Mouse (Mus musculus) urinary bladder, postnatal 14 days (tissue): ENCODE data around the gene Fga.

ENCODE experiments used
- DNase-seq: peaks from one replicate; pipeline ENCODE4 v3.0.0; 2021; ENCODE audit warnings: low spot score

Fga gene

GRCm38 (mm10) chr3:83025475-83026301 is at the start of gene Fga:
TSS of gene Fga (plus strand) at chr3:83026076.
- no peak for DNase-seq

GRCm38 (mm10) chr3:82980818-82981217 is 45.1 kb upstream of the Fga start:
- DNase-seq: peak; percentile 52

- no peak for DNase-seq
These were observed 44.0 kb upstream of the Fga start for GRCm38 (mm10) chr3:82981861-82982260.

- no peak for DNase-seq
These were observed 41.0 kb upstream of the Fga start for GRCm38 (mm10) chr3:82984840-82985239.

GRCm38 (mm10) chr3:82991963-82992362 is 33.9 kb upstream of the Fga start:
- DNase-seq: no peak

GRCm38 (mm10) chr3:82992956-82993355 is 32.9 kb upstream of the Fga start:
- DNase-seq: no peak

- DNase-seq: peak; percentile 78
These were observed 30.5 kb upstream of the Fga start for GRCm38 (mm10) chr3:82995368-82995767.

GRCm38 (mm10) chr3:82996656-82997055 is 29.2 kb upstream of the Fga start:
- DNase-seq: no peak

GRCm38 (mm10) chr3:82998772-82999463 is 27.0 kb upstream of the Fga start:
- DNase-seq: peak; percentile 30

GRCm38 (mm10) chr3:82999995-83000394 is 25.9 kb upstream of the Fga start:
- no peak for DNase-seq

- peak; percentile 27 for DNase-seq
These were observed 23.7 kb upstream of the Fga start for GRCm38 (mm10) chr3:83002191-83002590.

- no peak for DNase-seq
These were observed 22.8 kb upstream of the Fga start for GRCm38 (mm10) chr3:83003068-83003467.

- DNase-seq: no peak
These were observed 21.1 kb upstream of the Fga start for GRCm38 (mm10) chr3:83004801-83005200.

GRCm38 (mm10) chr3:83007557-83007956 is 18.3 kb upstream of the Fga start, which contains the start of gene Fgg:
TSS of gene Fgg (plus strand) at chr3:83007724.
- no peak for DNase-seq

GRCm38 (mm10) chr3:83010291-83010690 is 15.6 kb upstream of the Fga start:
- no peak for DNase-seq

GRCm38 (mm10) chr3:83011136-83011535 is 14.7 kb upstream of the Fga start:
- DNase-seq: no peak

- DNase-seq: no peak
These were observed 14.3 kb upstream of the Fga start for GRCm38 (mm10) chr3:83011565-83011964.

GRCm38 (mm10) chr3:83012636-83013035 is 13.2 kb upstream of the Fga start:
- no peak for DNase-seq

GRCm38 (mm10) chr3:83013951-83014350 is 11.9 kb upstream of the Fga start:
- no peak for DNase-seq

- no peak for DNase-seq
These were observed 9.6 kb upstream of the Fga start for GRCm38 (mm10) chr3:83016236-83016635.

- no peak for DNase-seq
These were observed 5.5 kb upstream of the Fga start for GRCm38 (mm10) chr3:83020387-83020786.

- no peak for DNase-seq
These were observed 4.7 kb upstream of the Fga start for GRCm38 (mm10) chr3:83021176-83021575.

- no peak for DNase-seq
These were observed 840 bp upstream of the Fga start for GRCm38 (mm10) chr3:83025036-83025435.
